ENCODE assay signal across 9 mouse cellular contexts in the genomic region with DNA sequence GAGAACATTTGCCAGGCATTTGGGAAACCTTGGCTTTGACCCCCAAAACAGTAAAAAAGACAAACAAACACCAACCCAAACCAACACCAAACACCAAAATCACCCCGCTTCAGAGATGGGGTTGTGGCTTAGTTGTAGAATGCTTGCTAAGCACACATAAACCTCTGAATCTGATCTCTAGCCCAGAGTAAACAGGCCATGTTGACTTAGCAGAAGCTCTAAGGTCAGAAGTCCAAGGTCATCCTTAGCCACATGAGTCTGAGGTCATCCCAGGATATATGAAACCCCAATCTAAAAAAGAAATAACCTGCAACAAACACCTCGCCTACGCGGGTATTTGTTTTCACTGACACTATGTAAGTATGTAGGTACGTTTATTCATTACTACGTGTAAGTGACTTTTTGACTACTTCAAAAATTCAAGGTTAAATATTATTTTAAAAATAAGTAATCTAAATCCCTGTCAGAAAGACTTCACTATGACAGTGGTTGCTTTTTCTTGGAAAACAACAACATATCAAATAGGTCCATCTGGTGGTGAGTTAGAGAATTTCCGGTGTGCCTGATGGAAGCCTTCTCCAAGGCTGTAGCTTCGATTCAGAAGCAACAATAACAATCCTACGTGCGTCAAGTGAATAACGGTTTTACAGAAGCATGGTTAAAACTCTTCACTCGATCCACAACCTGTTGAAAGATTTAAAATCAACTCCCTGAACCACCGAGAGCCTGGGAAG. TPM values are rescaled to one million over a fixed set of nuclear protein-coding genes. Genes with fewer than 3 reads are reported as not detected.
DNase-seq lines count a peak whose midpoint lies in the region; ATAC-seq and TF ChIP-seq lines count a peak whose summit lies in the region.
"Had no signal": no experiment of that assay in that cellular context is flagged by ENCODE, and none has a peak within 500 bp of the region (broad histone marks: within the 10 kb centered on the region; RNA-seq: fewer than 3 reads in every experiment).

No protein-coding gene starts in this region.

- 0 out of 2 replicates have a peak, but pooled peaks cover 2% of the 10 kb centered on the region for H3K4me1 ChIP-seq in liver, embryonic 11.5 days (replicated peaks; ENCODE audit: control insufficient read depth, insufficient read depth, low read length)
- H3K4me1 ChIP-seq: embryonic facial prominence, embryonic 12.5 days had no signal

- no peaks in the 10 kb centered on the region for H3K9me3 ChIP-seq in liver, embryonic 11.5 days (ENCODE audit: control insufficient read depth, low read length)
- H3K9me3 ChIP-seq: embryonic facial prominence, embryonic 12.5 days had no signal

- TF ChIP-seq CTCF in layer of hippocampus, adult 2 months (conservative IDR thresholded peaks at IDR 0.05): peak; percentile 86

- peak; percentile 21 for DNase-seq in adrenal gland, postnatal 10 days
- no peak for DNase-seq in adrenal gland, adult 18-20 months (ENCODE audit: low spot score in 2 of 2)
- peak; percentile 29 to 38 for DNase-seq in layer of hippocampus, adult 2 months (ENCODE audit: low spot score in 2 of 2)
- DNase-seq in layer of hippocampus, adult 9-10 months (ENCODE audit: low spot score): no peak
- peak; percentile 38 for DNase-seq in ZHBTc4 (ENCODE audit: low read depth, low spot score)
- no peak for DNase-seq in liver, embryonic 11.5 days (ENCODE audit: low spot score)
- no peak for DNase-seq in ovary, postnatal 10 days (ENCODE audit: low spot score)

- no peaks in the 10 kb centered on the region for H3K36me3 ChIP-seq in liver, embryonic 11.5 days (ENCODE audit: control insufficient read depth, insufficient read depth, low read length)
- H3K36me3 ChIP-seq: embryonic facial prominence, embryonic 12.5 days had no signal

- H3K4me3 ChIP-seq in layer of hippocampus, adult 2 months: no peak overlapping the region
- H3K4me3 ChIP-seq in liver, embryonic 11.5 days (ENCODE audit: low read depth, low read length): no peak overlapping the region
- H3K4me3 ChIP-seq: embryonic facial prominence, embryonic 12.5 days had no signal

- ATAC-seq in liver, embryonic 11.5 days (replicated peaks; ENCODE audit: low FRiP score): peak; percentile 20; the same call in 1 of the 2 replicates
- no peak for ATAC-seq in monocyte, adult 5-6 weeks (replicated peaks; ENCODE audit: insufficient number of reproducible peaks, low FRiP score, low TSS enrichment, poor library complexity, severe bottlenecking)

- no peak overlapping the region for H3K4me2 ChIP-seq in liver, embryonic 11.5 days
- H3K4me2 ChIP-seq: embryonic facial prominence, embryonic 12.5 days had no signal

- no peak overlapping the region for H3K27ac ChIP-seq in layer of hippocampus, adult 2 months
- no peak overlapping the region for H3K27ac ChIP-seq in liver, embryonic 11.5 days (ENCODE audit: low read depth, low read length)
- H3K27ac ChIP-seq: embryonic facial prominence, embryonic 12.5 days had no signal

- 56% methylated on average over 13 of the region's 13 CpGs for WGBS in liver, embryonic 11.5 days

- no peaks in the 10 kb centered on the region for H3K27me3 ChIP-seq in liver, embryonic 11.5 days (replicated peaks; ENCODE audit: control insufficient read depth, insufficient read depth, low read length)
- H3K27me3 ChIP-seq: embryonic facial prominence, embryonic 12.5 days had no signal

- no peak overlapping the region for H3K9ac ChIP-seq in liver, embryonic 11.5 days (ENCODE audit: low read depth, low read length)
- H3K9ac ChIP-seq: embryonic facial prominence, embryonic 12.5 days had no signal

RNA-seq across cellular contexts. Expression of a gene that starts 11.1 kb away (rescaled TPM):
- total RNA-seq in adrenal gland, postnatal 10 days (2021): 10 to 100 TPM; 33.9 to 44.8 TPM
- total RNA-seq in adrenal gland, adult 18-20 months (2021): 100 to 1,000 TPM; 100 to 104 TPM
- total RNA-seq in layer of hippocampus, adult 2 months (2021): 10 to 100 TPM; 52.7 to 55.3 TPM
- 71.4 and 80.4 TPM in 2 replicates for polyA plus RNA-seq in liver, embryonic 11.5 days (2014; fragmentation: Nextera tagmentation; extraction: Ambion mirVana)
- 29.2 to 43.2 TPM (median 37.3 TPM) in 3 replicates for total RNA-seq in monocyte, adult 5-6 weeks (2017)

Comparison
In these comparisons a context has a peak if more than half of its experiments do, and no peak if none do; other contexts are left out.
1. DNase-seq: peak in adrenal gland, postnatal 10 days (single experiment), layer of hippocampus, adult 2 months (2 of 2) and ZHBTc4 (single experiment); none in adrenal gland, adult 18-20 months (0 of 2), layer of hippocampus, adult 9-10 months (single experiment), liver, embryonic 11.5 days (single experiment) and ovary, postnatal 10 days (single experiment).